Mouse (Mus musculus) embryonic facial prominence, embryonic 15.5 days (tissue): Measurements from ENCODE around the gene C7. TPM values are rescaled to one million over a fixed set of nuclear protein-coding genes. Genes with fewer than 3 reads are reported as not detected.
A peak's percentile ranks its signal among the peaks of the same experiment; 100 is the strongest.

ENCODE experiments used
- ATAC-seq: fragments of 200-750 bp; cut with Nextera tagmentation; 2 replicates; pipeline ENCODE4 v1.8.0; 2017; ENCODE audit warnings: low read depth, moderate TSS enrichment; ENCODE audit not compliant: insufficient number of reproducible peaks, low FRiP score, low TSS enrichment
- H3K27ac ChIP-seq: fragments of 300-500 bp; sonication (generic); replicated peaks from 2 replicates; pipeline ENCODE4 v1.5.1; 2015; ENCODE audit warnings: mild to moderate bottlenecking, inconsistent platforms
- H3K27me3 ChIP-seq: fragments of 300-500 bp; sonication (generic); 2 replicates; pipeline ENCODE4 v1.6.1; 2015; ENCODE audit warnings: inconsistent platforms
- H3K36me3 ChIP-seq: fragments of 300-500 bp; sonication (generic); 2 replicates; pipeline ENCODE4 v1.6.1; 2015; ENCODE audit warnings: mild to moderate bottlenecking, inconsistent platforms
- H3K4me1 ChIP-seq: fragments of 300-500 bp; sonication (generic); 2 replicates; pipeline ENCODE4 v1.6.1; 2015; ENCODE audit warnings: inconsistent platforms
- H3K4me2 ChIP-seq: fragments of 300-500 bp; sonication (generic); replicated peaks from 2 replicates; pipeline ENCODE4 v1.6.1; 2015; ENCODE audit warnings: mild to moderate bottlenecking, inconsistent platforms
- H3K4me3 ChIP-seq: fragments of 300-500 bp; sonication (generic); replicated peaks from 2 replicates; pipeline ENCODE4 v1.5.1; 2015; ENCODE audit warnings: mild to moderate bottlenecking, inconsistent platforms
- H3K9ac ChIP-seq: fragments of 300-500 bp; sonication (generic); 2 replicates; pipeline ENCODE4 v1.6.1; 2015; ENCODE audit warnings: inconsistent platforms
- H3K9me3 ChIP-seq: fragments of 300-500 bp; sonication (generic); replicated peaks from 2 replicates; pipeline ENCODE4 v1.6.1; 2016; ENCODE audit warnings: inconsistent platforms
- WGBS: fragments of 180-500 bp; shearing (Covaris S2); methylation state at CpG from one replicate; pipeline ENCODE4 v1.1.7; 2015; 5-methylcytosine and 5-hydroxymethylcytosine counted together
- polyA plus RNA-seq: library from polyadenylated mRNA; unstranded; fragments of >200 nt; fragmentation: Nextera tagmentation; extraction: Ambion mirVana; gene quantifications from 2 replicates; pipeline ENCODE4 v1.2.1, GENCODE M21; 2015

The C7 gene
- 0.09 TPM in 1 of 2 replicates, not detected in the other for polyA plus RNA-seq

DNA sequence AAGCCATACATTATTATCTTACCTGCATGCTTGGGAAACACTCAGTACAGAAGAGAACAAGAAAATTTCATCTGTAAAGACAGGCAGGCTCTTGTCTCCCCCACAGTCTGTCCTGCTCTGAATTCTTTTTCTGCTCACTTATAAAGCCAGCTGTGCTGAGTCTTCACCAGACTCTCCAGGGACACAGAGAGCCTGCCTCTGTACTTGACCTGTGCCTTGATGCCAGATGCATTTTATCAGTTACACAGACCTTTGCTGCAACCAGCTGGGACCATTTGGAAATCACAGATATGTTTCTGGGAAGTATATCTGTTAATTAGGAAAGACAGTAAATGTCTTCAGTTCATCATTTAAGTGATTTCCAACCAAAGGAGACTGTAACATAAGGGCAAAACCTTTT is at the start of gene C7:
Gene C7, minus strand, starts transcription at position 106 of the 400 bp plus-strand sequence.
- ATAC-seq = no peak
- H3K36me3 ChIP-seq = no peaks in the 10 kb centered on the region
- H3K27me3 ChIP-seq = no peaks in the 10 kb centered on the region
- no peak within 1 kb of the TSS for H3K9ac ChIP-seq
- H3K9me3 ChIP-seq = no peaks in the 10 kb centered on the region
- no peak within 1 kb of the TSS for H3K4me2 ChIP-seq
- H3K4me1 ChIP-seq = no peaks in the 10 kb centered on the region
- no peak within 1 kb of the TSS for H3K4me3 ChIP-seq
- H3K27ac ChIP-seq = no peak within 1 kb of the TSS

DNA sequence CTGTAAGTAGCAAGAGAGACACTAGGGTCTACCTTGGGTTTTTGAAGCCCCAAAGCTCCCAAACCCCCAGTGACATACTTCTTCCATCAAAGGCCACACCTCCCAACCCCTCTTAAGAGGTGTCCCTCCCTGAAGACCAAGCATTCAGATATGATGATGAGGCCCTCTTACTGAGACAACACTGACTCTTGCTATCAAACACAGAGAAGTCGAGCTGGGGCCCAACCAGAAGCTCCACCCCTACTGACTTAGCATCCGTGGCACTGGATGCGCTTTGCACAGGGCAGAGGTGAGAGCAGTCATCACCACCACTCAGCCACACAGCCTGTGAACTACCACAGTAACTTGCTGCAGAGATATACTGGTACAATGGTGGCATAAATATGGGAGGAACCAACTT is 49.1 kb upstream of the C7 start:
- WGBS = 87% methylated on average over 3 of the region's 3 CpGs
- H3K9me3 ChIP-seq = no peaks in the 10 kb centered on the region

DNA sequence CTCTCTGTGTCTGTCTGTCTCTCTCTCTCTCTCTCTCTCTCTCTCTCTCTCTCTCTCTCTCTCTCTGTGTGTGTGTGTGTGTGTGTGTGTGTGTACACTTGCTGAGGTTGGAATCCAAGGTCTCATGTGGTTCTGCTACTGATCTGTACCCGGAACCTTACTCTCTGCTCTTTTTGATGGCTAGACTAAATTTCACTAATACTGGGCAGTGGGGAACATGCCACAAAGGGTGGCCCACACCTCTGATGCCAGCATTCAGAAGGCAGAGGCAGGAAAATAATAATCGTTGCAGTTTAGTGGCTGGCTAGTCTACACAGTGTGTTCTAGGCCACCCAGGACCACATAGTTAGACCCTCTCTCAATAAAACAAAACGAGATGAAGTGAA is 45.1 kb upstream of the C7 start:
- Histone ChIP-seq H3K9ac (no peak overlapping the region), H3K4me3 (peak overlapping the region; percentile 32; the same call in 1 of the 2 replicates), H3K9me3 (no peaks in the 10 kb centered on the region), H3K36me3 (no peaks in the 10 kb centered on the region), H3K27me3 (no peaks in the 10 kb centered on the region), H3K4me2 (peak overlapping the region; percentile 34; the same call in 1 of the 2 replicates), H3K4me1 (no peaks in the 10 kb centered on the region), H3K27ac (no peak overlapping the region)
- no peak for ATAC-seq
- 74% methylated on average over 3 of the region's 3 CpGs for WGBS

More for the DNA sequence above, 49.1 kb upstream of the C7 start:
- H3K36me3 ChIP-seq = peaks cover 2% of the 10 kb centered on the region
- H3K9ac ChIP-seq = no peak overlapping the region
- H3K27me3 ChIP-seq = no peaks in the 10 kb centered on the region
- H3K4me2 ChIP-seq = no peak overlapping the region
- H3K27ac ChIP-seq = no peak overlapping the region
- H3K4me1 ChIP-seq = peaks cover 11% of the 10 kb centered on the region
- no peak for ATAC-seq
- no peak overlapping the region for H3K4me3 ChIP-seq

DNA sequence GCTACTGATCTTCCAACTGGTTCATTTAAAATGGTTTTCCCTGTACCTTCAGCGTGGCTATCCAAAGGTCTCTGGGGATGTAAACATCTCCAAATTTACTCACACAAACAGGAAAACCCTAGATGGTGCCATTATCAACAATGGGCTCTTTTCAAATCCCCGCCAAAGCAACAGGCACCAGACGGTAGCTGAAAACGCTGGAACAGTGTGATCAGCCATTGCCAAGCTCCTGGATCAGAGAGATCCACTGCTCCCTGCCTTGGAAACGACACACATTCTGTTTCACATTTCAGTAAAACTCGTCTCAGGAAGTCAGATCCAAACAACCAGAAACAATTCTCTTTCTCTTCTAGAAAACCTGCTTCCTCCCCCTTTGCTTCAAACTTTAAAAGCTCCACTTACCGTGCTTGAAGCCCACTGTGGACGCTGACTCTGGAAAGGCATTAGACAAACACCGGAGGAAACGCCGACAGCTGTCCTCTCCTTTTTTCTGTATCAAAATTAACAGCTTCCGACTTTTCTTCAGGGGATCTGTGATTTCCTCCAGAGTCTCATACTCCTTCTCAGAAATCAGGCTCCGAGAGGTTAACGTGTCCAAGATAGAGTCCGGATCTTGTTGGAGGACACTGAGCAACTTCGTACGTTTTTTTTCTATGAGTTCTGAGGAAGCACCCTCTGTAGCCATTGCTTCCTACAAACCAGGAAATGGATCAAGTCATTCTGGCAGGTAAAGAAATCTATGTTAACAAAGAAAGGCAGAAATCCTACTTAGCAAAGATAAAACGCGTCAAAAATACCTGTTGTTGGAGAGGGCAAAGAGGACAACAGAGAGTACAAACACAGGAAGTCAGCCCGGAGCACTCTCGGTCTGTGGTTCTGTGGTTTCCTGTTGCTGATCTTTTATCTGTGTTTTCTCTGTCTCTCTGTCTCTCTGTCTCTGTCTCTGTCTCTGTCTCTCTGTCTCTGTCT is 44.4 kb upstream of the C7 start, which contains the start of gene Card6:
Gene Card6, minus strand, starts transcription at position 854 of the 969 bp plus-strand sequence.
- Histone ChIP-seq H3K27ac (peak within 1 kb of the TSS; percentile 44; the same call in 1 of the 2 replicates), H3K9ac (0 out of 2 replicates have a peak within 1 kb of the TSS, but pooled peaks have one; percentile 6), H3K4me2 (peak within 1 kb of the TSS; percentile 34), H3K36me3 (no peaks in the 10 kb centered on the region), H3K9me3 (no peaks in the 10 kb centered on the region), H3K27me3 (no peaks in the 10 kb centered on the region), H3K4me3 (peak within 1 kb of the TSS; percentile 32), H3K4me1 (no peaks in the 10 kb centered on the region)
- ATAC-seq = no peak
- WGBS = 48% methylated on average over 21 of the region's 21 CpGs

DNA sequence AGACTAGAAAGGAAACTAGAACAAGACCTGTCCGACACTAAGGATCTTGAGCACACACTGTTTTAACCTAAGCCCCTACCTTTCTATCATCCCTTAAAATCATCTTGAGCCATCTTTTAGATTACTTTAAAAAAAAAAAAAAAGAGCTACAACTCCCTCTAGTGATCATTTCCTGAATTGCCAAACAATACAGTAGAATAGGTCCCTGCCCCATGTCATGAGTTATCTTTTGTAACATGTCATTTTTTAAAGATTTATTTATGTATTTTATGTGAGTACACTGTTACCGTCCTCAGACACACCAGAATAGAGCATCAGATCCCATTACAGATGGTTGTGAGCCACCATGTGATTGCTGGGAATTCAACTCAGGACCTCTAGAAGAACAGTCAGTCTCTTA is 42.8 kb upstream of the C7 start:
- no peak overlapping the region for H3K4me2 ChIP-seq
- no peak overlapping the region for H3K27ac ChIP-seq
- no peak overlapping the region for H3K4me3 ChIP-seq
- no peaks in the 10 kb centered on the region for H3K9me3 ChIP-seq
- H3K27me3 ChIP-seq = no peaks in the 10 kb centered on the region
- H3K9ac ChIP-seq = no peak overlapping the region
- ATAC-seq = no peak
- 33% methylated on average over 2 of the region's 2 CpGs for WGBS
- H3K36me3 ChIP-seq = no peaks in the 10 kb centered on the region
- H3K4me1 ChIP-seq = no peaks in the 10 kb centered on the region

DNA sequence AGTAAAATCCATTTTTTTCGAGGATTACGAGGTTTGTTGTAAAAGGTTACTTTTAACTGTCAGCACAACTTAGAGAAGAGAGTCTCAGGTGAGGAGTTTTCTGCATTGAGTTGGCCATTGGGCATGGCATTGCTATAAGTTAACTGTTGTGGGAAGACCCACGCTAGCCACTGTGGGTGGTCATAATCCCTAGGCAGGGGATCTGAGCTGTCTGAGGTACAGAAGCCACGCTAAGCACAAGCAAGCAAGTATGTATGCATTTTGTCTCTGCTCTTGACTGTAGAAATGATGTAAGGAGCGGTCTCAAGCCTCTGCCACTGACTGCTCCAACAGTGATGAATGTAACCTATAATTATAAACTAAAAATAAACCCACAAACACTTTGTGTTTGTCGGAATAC is 42.4 kb upstream of the C7 start:
- 72% methylated on average over 6 of the region's 6 CpGs for WGBS
- H3K27me3 ChIP-seq = no peaks in the 10 kb centered on the region
- ATAC-seq = no peak
- no peak overlapping the region for H3K9ac ChIP-seq
- H3K27ac ChIP-seq = no peak overlapping the region
- H3K36me3 ChIP-seq = no peaks in the 10 kb centered on the region
- H3K4me3 ChIP-seq = no peak overlapping the region
- H3K9me3 ChIP-seq = no peaks in the 10 kb centered on the region
- no peak overlapping the region for H3K4me2 ChIP-seq
- no peaks in the 10 kb centered on the region for H3K4me1 ChIP-seq

DNA sequence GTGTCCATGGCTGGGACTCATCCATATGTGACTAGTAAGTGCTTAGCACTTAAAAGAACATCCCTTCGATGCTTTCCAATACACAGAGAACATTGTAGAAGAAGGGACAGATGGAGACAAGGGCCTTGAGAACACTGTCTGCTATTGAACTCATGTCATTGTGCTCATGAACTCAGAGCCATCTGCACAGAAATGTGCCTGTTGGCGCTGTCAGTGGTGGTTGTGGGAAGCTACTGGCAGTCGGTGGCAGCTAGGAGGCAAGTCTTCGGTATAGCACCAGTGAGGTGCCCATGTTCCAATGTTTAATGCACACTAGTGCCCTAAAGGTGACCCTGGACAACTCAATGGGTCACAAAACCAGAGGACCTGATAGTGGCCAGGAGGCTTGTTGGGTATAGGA is 38.8 kb upstream of the C7 start:
- no peak for ATAC-seq
- Histone ChIP-seq H3K4me2 (no peak overlapping the region), H3K4me1 (no peaks in the 10 kb centered on the region), H3K4me3 (no peak overlapping the region), H3K36me3 (no peaks in the 10 kb centered on the region), H3K9ac (no peak overlapping the region), H3K27me3 (no peaks in the 10 kb centered on the region), H3K9me3 (no peaks in the 10 kb centered on the region), H3K27ac (no peak overlapping the region)
- 95% methylated on average over 4 of the region's 4 CpGs for WGBS

DNA sequence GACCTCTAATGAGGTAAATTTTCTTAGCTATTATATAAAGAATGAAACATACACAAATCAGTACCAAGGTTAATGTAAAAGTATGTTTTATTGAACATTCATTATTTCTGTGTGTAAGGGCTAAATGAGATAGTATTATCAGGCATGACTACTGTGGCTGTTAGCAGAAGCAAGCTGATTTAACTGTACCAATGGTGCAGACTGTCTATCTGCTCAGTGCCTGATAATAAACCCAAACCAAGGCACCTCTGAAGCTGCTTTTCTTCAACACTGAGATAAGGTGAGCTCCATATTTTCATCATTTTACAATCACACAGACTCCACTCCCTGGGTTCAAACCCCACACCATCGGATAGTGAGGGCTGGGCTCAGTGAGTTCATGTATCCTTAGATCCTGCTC is 33.8 kb upstream of the C7 start:
- Histone ChIP-seq H3K9ac (no peak overlapping the region), H3K36me3 (no peaks in the 10 kb centered on the region), H3K4me1 (no peaks in the 10 kb centered on the region), H3K27ac (no peak overlapping the region), H3K27me3 (no peaks in the 10 kb centered on the region), H3K9me3 (no peaks in the 10 kb centered on the region), H3K4me2 (no peak overlapping the region), H3K4me3 (no peak overlapping the region)
- no peak for ATAC-seq
- 88% methylated on average over 1 of the region's 1 CpGs for WGBS

DNA sequence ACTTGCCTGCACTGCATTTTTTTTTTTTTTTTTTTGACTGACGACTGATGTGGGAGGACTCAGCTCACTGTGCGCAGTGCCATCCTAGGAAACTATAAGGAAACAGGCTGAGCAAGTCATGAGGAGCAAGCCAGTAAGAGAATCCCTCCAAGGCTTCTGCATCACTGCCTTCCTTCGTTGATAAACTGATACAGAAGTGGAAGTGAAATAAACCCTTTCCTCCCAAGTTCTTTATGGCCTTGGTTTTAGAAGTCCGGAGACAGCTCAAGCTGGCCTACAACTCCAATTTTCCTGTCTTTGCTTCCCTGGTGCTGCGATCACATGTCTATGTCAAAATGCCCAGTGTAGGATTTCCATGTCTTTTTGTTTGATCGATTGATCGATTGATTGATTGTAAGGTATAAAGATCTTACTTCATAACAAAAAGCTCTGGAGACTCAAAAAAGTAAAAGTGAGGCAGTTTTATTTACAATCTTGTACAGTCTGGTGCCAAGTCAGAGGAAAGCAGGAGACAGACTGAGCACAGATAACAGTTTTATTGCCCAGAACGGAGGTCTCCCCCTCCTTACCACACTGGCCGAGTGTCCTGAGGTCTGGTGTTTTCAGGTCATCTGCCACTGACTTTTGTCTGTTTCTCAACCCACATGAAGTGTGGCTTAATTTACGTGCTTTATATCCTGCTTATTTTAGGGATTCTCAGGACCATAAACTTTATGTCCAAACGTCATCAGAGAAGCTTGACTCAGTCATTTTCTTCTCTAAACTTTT is 32.2 kb upstream of the C7 start:
- no peak overlapping the region for H3K9ac ChIP-seq
- no peaks in the 10 kb centered on the region for H3K4me1 ChIP-seq
- H3K4me2 ChIP-seq = no peak overlapping the region
- no peaks in the 10 kb centered on the region for H3K27me3 ChIP-seq
- H3K9me3 ChIP-seq = no peaks in the 10 kb centered on the region
- 83% methylated on average over 11 of the region's 11 CpGs for WGBS
- no peak for ATAC-seq
- no peak overlapping the region for H3K27ac ChIP-seq
- no peak overlapping the region for H3K4me3 ChIP-seq
- no peaks in the 10 kb centered on the region for H3K36me3 ChIP-seq

DNA sequence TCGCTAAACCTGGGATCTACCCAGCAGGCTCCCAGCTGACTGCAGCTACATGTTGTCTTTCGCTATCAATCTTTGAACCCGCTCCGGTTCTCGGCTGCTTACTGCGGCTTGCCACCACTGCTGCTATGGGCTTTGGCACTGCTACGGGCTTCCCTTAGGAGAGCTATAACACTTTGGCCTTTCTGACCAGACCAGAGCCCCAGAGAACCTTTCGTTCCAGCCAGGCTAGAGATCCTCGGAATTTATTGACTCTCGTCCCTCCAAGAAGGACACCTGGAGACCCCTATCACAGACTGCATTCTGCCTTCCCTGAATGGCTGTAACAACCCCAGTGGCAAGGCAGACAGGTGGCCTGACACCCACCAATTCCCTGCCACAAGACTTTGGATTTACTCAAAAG is 26.6 kb upstream of the C7 start:
- no peak for ATAC-seq
- Histone ChIP-seq H3K4me3 (no peak overlapping the region), H3K9me3 (no peaks in the 10 kb centered on the region), H3K27ac (no peak overlapping the region), H3K27me3 (no peaks in the 10 kb centered on the region), H3K36me3 (no peaks in the 10 kb centered on the region), H3K4me2 (no peak overlapping the region), H3K4me1 (no peaks in the 10 kb centered on the region), H3K9ac (no peak overlapping the region)
- 92% methylated on average over 10 of the region's 10 CpGs for WGBS

DNA sequence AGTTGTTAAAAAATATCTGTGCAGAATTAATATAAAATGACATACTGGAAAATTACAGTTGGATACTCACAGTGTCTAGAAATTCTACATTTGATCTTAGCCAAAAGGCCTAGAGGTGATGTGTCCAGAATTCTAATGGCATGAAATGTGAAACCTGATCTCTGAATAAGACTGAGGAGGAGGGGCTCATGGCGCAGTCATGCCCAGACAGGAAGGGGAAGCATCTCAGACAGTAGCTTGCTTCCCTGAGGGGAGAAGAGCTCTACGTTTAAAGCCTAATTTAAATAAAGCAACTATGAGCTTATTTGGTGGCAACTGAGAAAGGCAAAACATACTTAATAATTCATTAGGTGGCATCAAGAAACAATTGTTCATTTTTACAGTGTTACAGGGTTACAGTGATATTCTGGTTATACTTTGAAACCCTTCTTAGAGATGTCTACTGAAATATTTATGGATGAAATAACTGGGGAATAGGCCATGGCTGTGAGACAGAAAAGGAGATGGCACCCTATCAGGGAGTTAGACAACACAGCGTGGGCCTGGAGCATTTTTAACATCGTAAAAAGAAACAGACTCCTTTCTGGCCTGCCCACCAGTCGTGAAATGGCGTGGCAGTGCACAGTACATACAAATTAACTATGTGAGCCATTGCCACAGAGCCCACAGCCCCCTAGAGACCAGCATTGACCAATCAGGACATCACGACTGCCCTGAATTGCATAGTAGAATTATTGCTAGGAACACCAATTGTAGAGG is 25.5 kb upstream of the C7 start:
- Histone ChIP-seq H3K27me3 (no peaks in the 10 kb centered on the region), H3K9ac (no peak overlapping the region), H3K4me3 (no peak overlapping the region), H3K4me1 (no peaks in the 10 kb centered on the region), H3K4me2 (no peak overlapping the region), H3K36me3 (no peaks in the 10 kb centered on the region), H3K9me3 (no peaks in the 10 kb centered on the region), H3K27ac (no peak overlapping the region)
- ATAC-seq = no peak
- WGBS = 38% methylated on average over 7 of the region's 7 CpGs
